Mouse (Mus musculus) stomach, postnatal 0 days (tissue): ENCODE data around the gene Tas1r1. TPM values are rescaled to one million over a fixed set of nuclear protein-coding genes. Genes with fewer than 3 reads are reported as not detected.

Source experiments
- ATAC-seq: fragments of 200-750 bp; cut with Nextera tagmentation; 2 replicates; pipeline ENCODE4 v1.8.0; 2017; ENCODE audit not compliant: low FRiP score, low TSS enrichment
- DNase-seq: peaks from one replicate; pipeline ENCODE4 v3.0.0-alpha.2; 2016; ENCODE audit warnings: low spot score
- H3K27ac ChIP-seq: fragments of 300-500 bp; sonication (generic); replicated peaks from 2 replicates; pipeline ENCODE4 v1.5.1; 2014; ENCODE audit warnings: mild to moderate bottlenecking, control low read depth
- H3K27me3 ChIP-seq: fragments of 300-500 bp; sonication (generic); 2 replicates; pipeline ENCODE4 v1.6.1; 2014; ENCODE audit warnings: low read length; ENCODE audit not compliant: control insufficient read depth, insufficient read depth
- H3K36me3 ChIP-seq: fragments of 300-500 bp; sonication (generic); 2 replicates; pipeline ENCODE4 v1.6.1; 2014; ENCODE audit warnings: low read length, mixed read lengths; ENCODE audit not compliant: control insufficient read depth, insufficient read depth
- H3K4me1 ChIP-seq: fragments of 300-500 bp; sonication (generic); replicated peaks from 2 replicates; pipeline ENCODE4 v1.6.1; 2014; ENCODE audit warnings: antibody characterized with exemption; ENCODE audit not compliant: control insufficient read depth, insufficient read depth
- H3K4me2 ChIP-seq: fragments of 300-500 bp; sonication (generic); replicated peaks from 2 replicates; pipeline ENCODE4 v1.6.1; 2014; ENCODE audit warnings: low read depth, mild to moderate bottlenecking, control low read depth, moderate library complexity
- H3K4me3 ChIP-seq: fragments of 300-500 bp; sonication (generic); 2 replicates; pipeline ENCODE4 v1.5.1; 2014; ENCODE audit warnings: low read depth, low read length, control low read depth
- H3K9ac ChIP-seq: fragments of 300-500 bp; sonication (generic); 2 replicates; pipeline ENCODE4 v1.6.1; 2014; ENCODE audit warnings: mild to moderate bottlenecking, low read length, control low read depth, mixed read lengths
- H3K9me3 ChIP-seq: fragments of 300-500 bp; sonication (generic); 2 replicates; pipeline ENCODE4 v1.6.1; 2016; ENCODE audit warnings: low read length; ENCODE audit not compliant: control insufficient read depth
- CTCF ChIP-seq: IDR thresholded peaks from 2 replicates; pipeline ENCODE4 v1.5.1; 2016; ENCODE audit warnings: antibody characterized with exemption, low read depth, mild to moderate bottlenecking, moderate library complexity
- EP300 ChIP-seq: optimal IDR thresholded peaks from 2 replicates; pipeline ENCODE3; 2016; ENCODE audit warnings: antibody characterized with exemption
- WGBS: fragments of 180-500 bp; shearing (Covaris S2); extraction: QIAGEN DNeasy Blood & Tissue Kit; methylation state at CpG from one replicate; pipeline ENCODE4 v1.1.7; 2014; 5-methylcytosine and 5-hydroxymethylcytosine counted together
- polyA plus RNA-seq: library from polyadenylated mRNA; unstranded; fragments of >200 nt; fragmentation: Nextera tagmentation; extraction: Ambion mirVana; gene quantifications from 2 replicates; pipeline ENCODE4 v1.2.1, GENCODE M21; 2015

Gene Tas1r1
- polyA plus RNA-seq, 1 experiment from 2014 or later, result 0.12 TPM

DNA sequence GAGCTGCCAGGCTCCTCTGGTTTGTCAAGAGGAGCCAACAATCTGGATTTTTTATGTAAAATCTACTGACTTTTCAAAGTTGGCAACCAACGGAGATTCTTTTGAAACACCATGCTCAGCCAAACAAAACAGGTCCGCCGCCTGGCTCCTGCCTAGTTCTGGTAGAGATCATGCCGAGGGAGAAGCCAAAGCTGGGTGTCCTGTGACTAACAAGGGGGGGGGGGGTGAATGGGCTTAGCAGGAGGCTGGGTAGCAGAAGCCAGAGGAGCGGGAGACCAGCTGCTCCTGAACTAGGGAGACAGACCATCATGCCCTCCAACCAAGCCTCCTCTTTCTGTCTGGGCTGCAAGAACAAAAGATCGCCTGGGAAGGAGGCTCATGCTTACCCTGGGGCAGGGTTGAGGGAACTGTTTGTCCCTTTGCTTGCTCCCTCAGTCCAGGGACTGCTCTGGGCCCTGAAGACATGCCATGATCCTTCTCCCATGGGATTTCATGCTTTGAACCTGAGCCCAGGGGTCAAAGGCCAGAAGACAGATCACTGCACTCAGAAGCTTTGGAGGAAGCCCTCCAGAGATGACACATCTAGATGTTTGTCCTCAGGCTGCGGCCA, 45.3 kb upstream of the Tas1r1 start:
- DNase-seq (no peak), ATAC-seq (no peak)
- no peaks in the 10 kb centered on the region for H3K36me3 ChIP-seq
- no peak overlapping the region for H3K4me3 ChIP-seq
- H3K9me3 ChIP-seq, result no peaks in the 10 kb centered on the region
- TF ChIP-seq CTCF (no peak), EP300 (no peak)
- H3K27ac ChIP-seq, result no peak overlapping the region
- WGBS, result 59% methylated on average over 6 of the region's 7 CpGs
- H3K4me2 ChIP-seq, result no peak overlapping the region
- H3K27me3 ChIP-seq, result no peaks in the 10 kb centered on the region
- no peak overlapping the region for H3K9ac ChIP-seq
- 0 out of 2 replicates have a peak, but pooled peaks cover 5% of the 10 kb centered on the region for H3K4me1 ChIP-seq

DNA sequence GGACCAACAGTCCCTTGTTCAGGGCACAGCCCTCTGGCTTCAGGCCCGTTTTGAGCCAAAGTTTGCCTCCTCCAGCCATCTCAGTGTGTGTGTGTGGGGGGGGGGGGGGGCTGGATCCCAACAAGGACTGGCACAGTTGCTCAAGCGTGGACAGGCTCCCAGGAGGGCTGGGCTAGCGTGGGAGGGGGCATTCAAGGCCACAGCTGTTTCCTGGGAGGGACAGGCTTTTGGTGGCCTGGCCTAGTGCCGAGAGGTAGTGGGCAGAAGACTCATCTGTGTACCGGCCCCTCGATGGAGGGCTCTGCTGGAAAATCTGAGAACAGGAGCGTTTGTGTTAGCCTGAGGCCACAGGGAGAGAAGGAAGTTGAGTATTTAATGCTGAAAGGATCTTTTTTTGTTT, 41.6 kb upstream of the Tas1r1 start:
- Histone ChIP-seq H3K36me3 (no peaks in the 10 kb centered on the region), H3K4me2 (no peak overlapping the region), H3K27me3 (no peaks in the 10 kb centered on the region), H3K9ac (no peak overlapping the region), H3K4me3 (no peak overlapping the region), H3K4me1 (no peaks in the 10 kb centered on the region), H3K27ac (no peak overlapping the region), H3K9me3 (no peaks in the 10 kb centered on the region)
- DNase-seq, result no peak
- TF ChIP-seq CTCF (no peak), EP300 (no peak)
- WGBS, result 60% methylated on average over 7 of the region's 7 CpGs
- no peak for ATAC-seq

DNA sequence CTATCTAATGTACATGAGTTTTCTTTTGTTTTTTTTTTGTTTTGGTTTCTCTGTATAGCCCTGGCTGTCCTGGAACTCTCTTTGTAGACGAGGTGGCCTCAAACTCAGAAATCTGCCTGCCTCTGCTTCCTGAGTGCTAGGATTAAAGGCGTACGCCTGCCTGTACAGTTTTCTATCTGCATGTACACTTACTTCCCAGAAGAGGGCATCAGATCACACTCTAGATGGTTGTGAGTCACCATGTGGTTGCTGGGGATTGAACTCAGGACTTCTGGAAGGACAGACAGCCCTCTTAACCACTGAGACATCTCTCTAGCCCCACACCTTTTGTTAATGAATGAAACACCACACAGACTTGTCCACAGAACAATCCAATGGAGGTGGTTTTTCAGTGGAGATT, 40.9 kb upstream of the Tas1r1 start:
- Histone ChIP-seq H3K4me1 (no peaks in the 10 kb centered on the region), H3K4me3 (no peak overlapping the region), H3K9ac (no peak overlapping the region), H3K27ac (no peak overlapping the region), H3K4me2 (no peak overlapping the region), H3K36me3 (no peaks in the 10 kb centered on the region), H3K9me3 (no peaks in the 10 kb centered on the region), H3K27me3 (no peaks in the 10 kb centered on the region)
- DNase-seq, result no peak
- ATAC-seq, result no peak
- no peak for TF ChIP-seq EP300
- peak; percentile 27; the same call in 1 of the 2 replicates for TF ChIP-seq CTCF
- 85% methylated on average over 3 of the region's 3 CpGs for WGBS

DNA sequence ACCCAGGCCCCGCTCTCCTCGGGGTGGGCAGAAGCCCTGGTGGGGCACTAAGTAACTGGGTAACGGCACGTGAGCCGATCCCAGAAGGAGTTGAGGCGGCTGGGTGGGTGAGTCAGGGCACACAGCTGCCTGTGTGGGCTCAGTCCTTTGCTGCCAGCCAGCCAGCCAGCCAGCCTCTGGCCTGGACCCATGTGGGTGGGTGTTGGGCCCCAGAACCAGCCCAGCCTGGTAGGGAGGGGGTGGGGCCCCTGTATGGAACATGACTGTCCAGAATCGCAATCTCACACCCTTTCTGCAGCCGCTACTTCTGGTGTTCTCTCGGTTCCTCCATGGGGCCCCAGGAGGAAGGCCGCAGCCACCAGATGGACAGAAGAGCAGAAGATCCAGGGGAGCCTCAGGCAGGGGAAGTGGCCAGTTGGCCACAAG, 39.8 kb upstream of the Tas1r1 start:
- 83% methylated on average over 10 of the region's 10 CpGs for WGBS
- Histone ChIP-seq H3K9me3 (no peaks in the 10 kb centered on the region), H3K27me3 (no peaks in the 10 kb centered on the region), H3K4me1 (no peaks in the 10 kb centered on the region), H3K27ac (no peak overlapping the region), H3K4me2 (no peak overlapping the region), H3K4me3 (no peak overlapping the region), H3K36me3 (no peaks in the 10 kb centered on the region), H3K9ac (no peak overlapping the region)
- DNase-seq (no peak), ATAC-seq (peak; percentile 38; the same call in 1 of the 2 replicates)
- no peak for TF ChIP-seq CTCF
- no peak for TF ChIP-seq EP300

DNA sequence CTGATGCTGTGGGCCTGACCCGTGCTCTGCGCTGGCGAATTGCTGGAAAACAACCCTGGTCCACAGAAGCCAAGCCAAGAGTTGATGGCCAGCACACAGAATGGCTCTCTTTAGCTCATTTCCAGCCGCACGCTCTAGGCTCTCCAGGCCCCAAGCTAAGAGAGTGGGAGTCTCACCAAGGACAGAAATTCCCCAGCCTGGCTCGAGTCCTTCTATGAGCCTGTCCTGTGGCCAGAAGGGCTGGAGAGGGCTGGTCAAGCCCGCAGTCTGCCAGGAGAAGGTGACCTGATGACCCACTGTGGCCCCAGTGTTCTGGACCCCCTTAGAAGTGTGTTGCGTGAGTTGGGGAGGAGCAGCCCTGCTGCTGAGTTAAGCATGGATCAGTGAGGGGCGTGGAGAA, 38.8 kb upstream of the Tas1r1 start:
- ATAC-seq (no peak), DNase-seq (no peak)
- H3K27me3 ChIP-seq, result no peaks in the 10 kb centered on the region
- H3K9ac ChIP-seq, result no peak overlapping the region
- WGBS, result 86% methylated on average over 9 of the region's 9 CpGs
- no peak overlapping the region for H3K4me3 ChIP-seq
- no peaks in the 10 kb centered on the region for H3K36me3 ChIP-seq
- no peak for TF ChIP-seq EP300
- no peak for TF ChIP-seq CTCF
- H3K4me1 ChIP-seq, result no peaks in the 10 kb centered on the region
- H3K27ac ChIP-seq, result no peak overlapping the region
- H3K4me2 ChIP-seq, result no peak overlapping the region
- H3K9me3 ChIP-seq, result no peaks in the 10 kb centered on the region

DNA sequence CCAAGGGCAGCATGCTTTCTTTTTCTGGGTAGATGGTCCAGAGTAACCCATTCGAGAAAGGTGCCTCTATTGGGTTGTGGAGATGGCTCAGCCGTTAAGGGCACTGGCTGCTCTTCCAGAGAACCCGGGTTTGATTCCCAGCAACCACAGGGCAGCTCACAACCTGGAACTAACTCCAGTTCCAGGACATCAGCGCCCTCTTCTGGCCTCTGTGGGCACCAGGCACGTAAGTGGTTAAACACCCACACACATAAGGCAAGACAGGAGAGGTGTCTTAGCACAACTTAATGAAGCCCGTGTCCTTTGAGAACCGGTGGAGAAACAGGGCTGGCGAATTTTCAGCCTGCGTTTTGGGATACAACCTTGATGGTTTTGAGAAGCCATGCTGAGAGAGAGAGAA, 36.2 kb upstream of the Tas1r1 start:
- WGBS, result 86% methylated on average over 9 of the region's 9 CpGs
- Histone ChIP-seq H3K36me3 (no peaks in the 10 kb centered on the region), H3K27ac (no peak overlapping the region), H3K4me2 (no peak overlapping the region), H3K9ac (no peak overlapping the region), H3K27me3 (no peaks in the 10 kb centered on the region), H3K4me3 (no peak overlapping the region), H3K4me1 (no peaks in the 10 kb centered on the region), H3K9me3 (no peaks in the 10 kb centered on the region)
- TF ChIP-seq CTCF, result peak; percentile 25; the same call in 1 of the 2 replicates
- TF ChIP-seq EP300, result no peak
- DNase-seq (no peak), ATAC-seq (no peak)
